Mouse (Mus musculus) yolk sac, embryonic 10.5 days (tissue): ENCODE measurements around the gene Anxa6.

Source experiments
- DNase-seq: peaks from one replicate; pipeline ENCODE4 v3.0.0-alpha.2; 2017; ENCODE audit warnings: low spot score

Anxa6 gene

GRCm38 (mm10) chr11:55033040-55033660 is at the start of gene Anxa6:
Anxa6 (minus strand) TSS chr11:55033445.
- DNase-seq: peak; percentile 89

- no peak for DNase-seq
Measured at GRCm38 (mm10) chr11:55081206-55081605, 48.0 kb upstream of the Anxa6 start.

- DNase-seq: no peak
Measured at GRCm38 (mm10) chr11:55079180-55079579, 45.9 kb upstream of the Anxa6 start.

- no peak for DNase-seq
Measured at GRCm38 (mm10) chr11:55078502-55078901, 45.3 kb upstream of the Anxa6 start.

GRCm38 (mm10) chr11:55077331-55078231 is 44.3 kb upstream of the Anxa6 start, which contains the start of gene Ccdc69:
Ccdc69 (minus strand) TSS chr11:55078131.
- peak; percentile 58 for DNase-seq

DNA sequence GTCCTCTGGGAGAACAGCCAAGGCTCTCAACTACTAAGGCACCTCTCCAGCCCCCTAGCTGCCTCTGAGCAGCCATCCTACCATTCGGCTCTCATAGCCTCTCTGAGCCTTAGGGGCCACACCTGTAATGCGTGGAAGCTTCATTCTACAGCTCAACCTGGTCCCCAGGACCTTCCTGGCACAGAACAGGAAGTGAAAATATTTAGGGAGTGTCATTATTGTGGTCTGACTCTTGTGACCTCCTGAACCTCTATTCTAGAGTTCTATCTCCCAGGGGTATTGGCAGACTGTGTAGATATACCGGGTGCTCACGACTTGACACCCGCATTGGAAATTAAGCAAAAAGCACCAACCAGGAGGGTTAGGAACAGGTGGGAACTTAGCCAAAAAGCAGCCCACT is 43.0 kb upstream of the Anxa6 start:
- no peak for DNase-seq

DNA sequence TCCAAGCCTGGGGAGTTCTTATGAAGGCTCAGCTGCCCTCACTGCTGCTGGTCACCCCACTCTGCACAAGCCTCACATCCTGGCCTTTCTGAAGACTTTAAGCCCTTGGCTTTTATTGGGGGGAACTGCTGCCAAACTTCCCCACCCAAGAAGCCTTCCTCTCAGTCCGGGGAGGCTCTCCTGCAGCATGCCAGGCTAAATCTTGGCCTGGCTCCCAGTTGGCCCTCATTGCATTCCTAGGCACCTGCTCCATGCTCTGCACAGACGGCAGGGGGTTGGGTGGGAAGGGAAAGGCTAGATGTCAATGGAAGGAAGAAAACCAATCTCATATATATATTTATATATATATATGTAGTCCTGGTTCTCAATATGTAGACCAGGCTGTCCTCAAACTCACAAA is 42.4 kb upstream of the Anxa6 start:
- no peak for DNase-seq

DNA sequence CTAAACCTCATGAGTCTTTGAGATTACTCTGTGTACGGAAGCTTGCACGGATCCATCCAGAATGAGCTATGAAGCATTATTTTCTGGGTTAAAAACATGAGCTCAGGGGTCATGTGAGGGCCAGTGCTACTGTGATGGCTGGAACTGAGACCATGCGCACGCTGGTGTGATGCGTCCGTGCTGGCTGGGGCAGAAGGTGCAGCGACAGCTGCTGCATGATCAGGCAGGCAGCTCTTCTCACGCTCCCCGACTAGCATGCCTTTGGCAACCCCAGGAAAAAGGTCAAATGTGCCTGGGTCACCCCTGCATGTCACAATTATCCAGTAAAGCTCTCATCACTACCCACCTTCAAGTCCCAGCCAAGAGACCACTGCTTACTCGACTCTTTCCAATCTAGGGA is 39.9 kb upstream of the Anxa6 start:
- DNase-seq: no peak

DNA sequence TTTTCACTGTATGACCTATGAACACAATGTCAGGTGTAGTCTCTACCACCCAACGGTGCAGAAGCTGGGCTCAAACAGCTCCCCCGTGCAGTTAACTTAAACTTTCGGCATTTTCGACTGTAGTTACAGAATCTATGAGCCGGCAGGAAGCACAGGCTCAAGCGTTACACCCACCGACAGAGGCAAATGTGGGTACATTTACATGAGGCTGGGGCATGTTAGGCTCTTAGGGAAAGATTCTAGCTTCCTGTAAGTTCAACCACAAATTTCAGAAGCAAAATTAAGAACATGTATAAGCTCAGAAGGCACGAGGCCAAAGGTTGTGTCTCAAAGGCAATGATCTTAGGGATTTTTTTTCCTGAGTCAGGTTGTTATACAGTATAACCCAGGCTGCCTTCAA is 39.2 kb upstream of the Anxa6 start:
- no peak for DNase-seq

GRCm38 (mm10) chr11:55071344-55071743 is 38.1 kb upstream of the Anxa6 start:
- no peak for DNase-seq

- DNase-seq: no peak
Measured at GRCm38 (mm10) chr11:55069023-55069422, 35.8 kb upstream of the Anxa6 start.

GRCm38 (mm10) chr11:55066921-55067320 is 33.7 kb upstream of the Anxa6 start:
- no peak for DNase-seq

- DNase-seq: no peak
Measured at GRCm38 (mm10) chr11:55062856-55063255, 29.6 kb upstream of the Anxa6 start.

DNA sequence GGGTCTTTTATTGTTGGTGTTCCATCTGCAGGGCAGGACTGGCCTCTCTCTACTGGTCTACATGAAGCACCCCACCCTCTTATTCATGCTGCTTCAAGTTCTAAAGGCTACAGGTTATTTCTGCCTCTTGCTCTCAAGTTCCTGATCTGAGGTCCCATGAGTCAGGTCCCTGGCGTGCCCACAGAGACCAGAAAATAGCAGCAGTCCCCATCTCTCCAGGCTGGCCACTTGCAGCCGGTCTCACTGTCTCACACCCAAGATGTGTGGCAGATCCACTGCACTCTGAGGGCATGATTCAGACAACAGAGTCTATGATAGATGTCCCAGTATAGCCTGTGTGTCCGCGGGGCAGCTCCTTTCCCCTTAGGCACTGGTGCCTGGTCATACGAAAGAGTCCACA is 27.6 kb upstream of the Anxa6 start:
- DNase-seq: no peak

DNA sequence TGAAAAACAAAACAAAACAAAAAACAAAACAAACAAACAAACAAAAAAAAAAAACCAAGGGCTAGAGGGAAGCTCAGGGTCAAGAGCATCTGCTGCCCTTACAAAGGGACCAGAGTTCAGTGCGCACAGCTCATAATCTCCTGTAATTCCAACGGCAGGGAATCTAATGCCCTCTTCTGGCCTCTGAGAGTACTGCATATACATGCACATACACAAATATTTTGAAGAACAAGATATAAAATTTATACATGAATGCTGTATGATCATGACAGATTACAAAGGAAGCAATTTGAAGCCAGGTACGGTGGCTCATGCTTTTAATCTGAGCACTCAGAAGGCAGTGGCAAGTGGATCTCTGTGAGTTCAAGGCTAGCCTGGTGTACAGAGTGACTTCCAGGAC is 24.3 kb upstream of the Anxa6 start:
- DNase-seq: no peak

DNA sequence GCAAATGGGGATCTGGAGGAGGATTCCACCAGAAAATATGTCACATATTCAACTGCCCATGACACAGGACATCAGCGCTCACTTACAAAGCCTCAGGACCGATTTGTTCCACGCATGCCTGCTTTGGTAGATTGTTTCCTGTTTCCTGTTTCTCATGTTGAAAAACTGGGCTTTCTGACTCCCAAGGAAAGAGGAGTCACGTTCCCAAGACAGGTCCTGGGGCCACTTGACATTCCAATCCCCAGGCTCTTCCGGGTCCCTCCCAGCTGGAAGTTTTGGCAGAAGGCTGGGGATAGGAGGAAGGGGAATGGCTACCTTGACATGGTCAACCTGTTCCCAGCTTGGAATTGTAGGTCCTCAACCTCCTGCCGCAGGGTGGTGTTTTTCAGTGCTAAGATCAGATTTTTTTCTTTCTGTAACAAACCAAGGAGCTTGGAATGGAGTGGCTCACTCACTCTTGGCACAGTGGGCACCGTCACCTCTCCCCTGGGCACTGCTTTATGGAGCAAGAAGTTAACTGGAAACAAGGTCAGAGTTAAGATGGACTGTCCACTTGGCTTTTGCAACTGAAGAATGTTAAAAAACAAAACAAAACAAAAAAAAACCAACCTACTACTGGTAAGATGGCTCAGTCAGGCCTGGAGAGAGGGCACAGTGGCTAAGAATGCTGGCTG is 17.7 kb upstream of the Anxa6 start:
- no peak for DNase-seq

DNA sequence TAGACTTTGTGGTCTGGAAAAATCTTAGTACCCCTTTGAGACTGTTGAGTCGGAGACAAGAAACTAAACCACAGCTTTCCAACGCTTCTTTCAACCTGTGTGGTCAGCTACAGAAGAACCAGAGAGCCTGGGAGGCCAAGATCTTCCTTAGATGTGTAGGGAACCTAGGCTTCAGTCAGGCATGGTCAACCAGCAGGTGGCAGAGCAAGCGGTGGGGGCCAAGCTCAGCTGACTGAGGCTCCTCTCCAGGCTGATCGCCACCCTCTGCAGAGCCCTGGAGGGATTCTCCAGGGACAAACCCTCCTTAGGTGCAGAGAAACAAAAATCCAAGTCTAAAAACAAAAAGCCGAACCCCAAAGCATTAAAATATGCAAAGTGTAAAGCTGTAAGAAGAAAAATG is 13.4 kb upstream of the Anxa6 start:
- peak; percentile 23 for DNase-seq

DNA sequence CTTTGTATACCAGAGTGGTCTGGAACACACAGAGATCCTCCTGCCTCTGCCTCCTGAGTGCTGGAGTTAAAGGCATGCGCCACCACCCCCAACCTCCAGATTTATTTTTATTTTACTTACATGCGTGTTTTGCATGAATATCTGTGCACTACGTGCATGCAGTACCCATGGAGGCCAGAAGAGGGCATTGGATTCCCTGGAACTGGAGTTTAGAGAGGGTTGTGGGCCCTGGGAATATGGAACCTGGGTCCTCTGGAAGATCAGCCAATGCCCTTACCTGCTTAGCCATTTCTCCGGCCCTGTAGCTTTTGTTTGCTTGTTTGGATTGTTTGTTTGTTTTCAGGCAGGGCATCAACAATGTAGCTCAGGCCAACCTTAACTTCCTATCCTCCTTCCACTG is 8.1 kb upstream of the Anxa6 start:
- DNase-seq: no peak

GRCm38 (mm10) chr11:55039591-55039990 is 6.3 kb upstream of the Anxa6 start:
- peak; percentile 66 for DNase-seq

GRCm38 (mm10) chr11:55036601-55037000 is 3.4 kb upstream of the Anxa6 start:
- DNase-seq: no peak

- no peak for DNase-seq
Measured at GRCm38 (mm10) chr11:55032286-55032685, 959 bp downstream of the Anxa6 start.

- no peak for DNase-seq
Measured at GRCm38 (mm10) chr11:55031991-55032280, 1.3 kb downstream of the Anxa6 start.
